Mouse (Mus musculus) liver, embryonic 14.5 days (tissue): ENCODE data around the gene Strn4. TPM values are rescaled to one million over a fixed set of nuclear protein-coding genes. Genes with fewer than 3 reads are reported as not detected.

ENCODE experiments used
- ATAC-seq: fragments of 200-750 bp; cut with Nextera tagmentation; 2 replicates; pipeline ENCODE4 v1.8.0; 2017; ENCODE audit warnings: moderate number of reproducible peaks, mild to moderate bottlenecking, moderate library complexity; ENCODE audit not compliant: insufficient read depth
- DNase-seq, 3 experiments: peaks; one replicate each; pipeline ENCODE4 v3.0.0-alpha.2; 2012 to 2013; ENCODE audit warnings: low read depth in 3 of 3, low spot score in 3 of 3
- H3K27ac ChIP-seq: fragments of 300-500 bp; sonication (generic); 2 replicates; pipeline ENCODE4 v1.5.1; 2014; ENCODE audit warnings: moderate library complexity, mild to moderate bottlenecking, control low read depth, inconsistent platforms
- H3K27me3 ChIP-seq: fragments of 300-500 bp; sonication (generic); 2 replicates; pipeline ENCODE4 v1.6.1; 2014; ENCODE audit warnings: mild to moderate bottlenecking, low read length, moderate library complexity; ENCODE audit not compliant: control insufficient read depth, insufficient read depth
- H3K36me3 ChIP-seq: fragments of 300-500 bp; sonication (generic); replicated peaks from 2 replicates; pipeline ENCODE4 v1.6.1; 2014; ENCODE audit warnings: low read depth; ENCODE audit not compliant: control insufficient read depth, insufficient read depth
- H3K4me1 ChIP-seq, 2 experiments: fragments of 200-500 bp in 1 of 2; fragments of 300-500 bp in 1 of 2; sonication (generic) in 1 of 2; replicated peaks; 2 replicates each; pipeline ENCODE4 v1.6.1; 2012 to 2014; ENCODE audit warnings: antibody characterized with exemption in 1 of 2, inconsistent platforms in 1 of 2, low read length in 1 of 2; ENCODE audit not compliant: control insufficient read depth in 2 of 2, insufficient read depth in 2 of 2
- H3K4me2 ChIP-seq: fragments of 300-500 bp; sonication (generic); 2 replicates; pipeline ENCODE4 v1.6.1; 2014; ENCODE audit warnings: low read depth, mild to moderate bottlenecking, control low read depth, moderate library complexity
- H3K4me3 ChIP-seq, 2 experiments: fragments of 200-500 bp in 1 of 2; fragments of 300-500 bp in 1 of 2; sonication (generic) in 1 of 2; 2 replicates each; pipeline ENCODE4 v1.5.1; 2012 to 2014; ENCODE audit warnings: low read depth in 2 of 2, low read length in 2 of 2, mild to moderate bottlenecking in 2 of 2, control low read depth in 1 of 2, inconsistent platforms in 1 of 2, moderate library complexity in 1 of 2; ENCODE audit not compliant: insufficient read depth in 1 of 2
- H3K9ac ChIP-seq: fragments of 300-500 bp; sonication (generic); replicated peaks from 2 replicates; pipeline ENCODE4 v1.6.1; 2014; ENCODE audit warnings: mild to moderate bottlenecking, control low read depth, moderate library complexity
- H3K9me3 ChIP-seq: fragments of 300-500 bp; sonication (generic); 2 replicates; pipeline ENCODE4 v1.6.1; 2016; ENCODE audit warnings: low read length, mixed read lengths; ENCODE audit not compliant: control insufficient read depth
- CTCF ChIP-seq: IDR thresholded peaks from 2 replicates; pipeline ENCODE4 v1.5.1; 2016; ENCODE audit warnings: antibody characterized with exemption, low read depth, control low read depth
- EP300 ChIP-seq: IDR thresholded peaks from 2 replicates; pipeline ENCODE4 v1.6.1; 2016; ENCODE audit warnings: antibody characterized with exemption, low read depth
- WGBS: fragments of 180-500 bp; shearing (Covaris S2); extraction: QIAGEN DNeasy Blood & Tissue Kit; methylation state at CpG from one replicate; pipeline ENCODE4 v1.1.7; 2014; ENCODE audit not compliant: insufficient replicate concordance; 5-methylcytosine and 5-hydroxymethylcytosine counted together
- polyA plus RNA-seq, 2 experiments: library from polyadenylated mRNA; depleted of rRNA in 1 of 2; stranded (reverse) in 1 of 2; unstranded in 1 of 2; fragments of >200 nt; fragmentation: Nextera tagmentation in 1 of 2; extraction: Ambion mirVana in 1 of 2; gene quantifications; 2 replicates each; pipeline versions ENCODE4 v1.2.1 to v1.2.3; 2012 to 2014

Strn4 gene
- polyA plus RNA-seq, 2 experiments = 27.2 to 43.0 TPM

DNA sequence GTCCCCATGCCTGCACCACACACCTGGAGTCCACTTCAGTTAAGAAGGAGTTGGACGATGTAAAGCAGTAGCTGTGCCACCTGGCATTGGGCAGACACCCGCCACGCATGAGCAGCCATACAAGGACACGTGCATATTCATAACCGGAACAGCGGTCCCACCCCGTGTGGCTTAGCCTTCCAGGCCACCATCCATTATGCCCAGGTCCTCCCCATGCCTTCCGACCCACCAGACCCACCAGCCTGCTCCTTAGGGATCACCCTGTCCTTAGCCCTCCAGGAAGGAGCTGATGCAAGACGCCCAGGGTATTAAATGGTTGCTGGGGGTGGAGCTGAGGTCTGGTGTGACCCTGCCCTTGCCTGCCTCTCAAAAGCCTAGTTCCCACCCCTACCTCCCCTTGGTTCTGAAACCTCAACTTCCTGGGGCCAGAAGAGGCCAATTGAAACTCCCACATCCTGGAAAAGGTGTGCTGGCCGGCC is 31.2 kb upstream of the Strn4 start:
- H3K9ac ChIP-seq = peak overlapping the region; percentile 98
- peak overlapping the region; percentile 94 for H3K27ac ChIP-seq
- no peaks in the 10 kb centered on the region for H3K27me3 ChIP-seq
- H3K4me3 ChIP-seq = peak overlapping the region; percentile 87 to 98
- DNase-seq (no peak), ATAC-seq (no peak)
- H3K9me3 ChIP-seq = no peaks in the 10 kb centered on the region
- H3K4me1 ChIP-seq = peaks cover 22 to 24% of the 10 kb centered on the region in 2 experiments
- H3K36me3 ChIP-seq = peaks cover 55% of the 10 kb centered on the region
- TF ChIP-seq CTCF = no peak
- no peak for TF ChIP-seq EP300
- 58% methylated on average over 10 of the region's 10 CpGs for WGBS
- H3K4me2 ChIP-seq = peak overlapping the region; percentile 86

DNA sequence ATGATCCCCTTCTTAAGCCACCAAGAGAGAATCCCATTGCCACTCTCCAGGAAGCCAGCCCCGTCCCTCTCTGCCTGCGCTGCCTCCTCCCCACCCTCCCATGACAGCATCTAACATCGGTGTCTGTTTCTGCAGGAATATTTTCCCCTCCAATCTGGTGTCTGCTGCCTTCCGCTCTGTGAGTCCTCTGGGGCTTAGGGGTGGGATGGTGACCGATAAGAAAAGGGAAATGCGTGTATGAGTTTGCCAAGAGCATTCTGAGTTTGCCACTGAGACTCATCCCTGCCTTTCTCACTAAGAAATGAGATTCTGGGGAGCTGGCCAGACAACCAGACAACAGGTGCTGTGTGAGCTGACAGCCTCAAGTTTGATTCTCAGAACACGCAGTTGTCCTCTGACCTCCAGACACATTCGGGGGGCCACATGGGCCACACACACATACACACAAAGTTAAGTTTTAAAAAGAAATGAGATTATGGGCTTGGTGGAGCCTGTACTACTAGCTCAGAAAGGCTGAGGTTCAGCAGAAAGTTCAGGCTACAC is 30.1 kb upstream of the Strn4 start:
- peak overlapping the region; percentile 98 for H3K9ac ChIP-seq

DNA sequence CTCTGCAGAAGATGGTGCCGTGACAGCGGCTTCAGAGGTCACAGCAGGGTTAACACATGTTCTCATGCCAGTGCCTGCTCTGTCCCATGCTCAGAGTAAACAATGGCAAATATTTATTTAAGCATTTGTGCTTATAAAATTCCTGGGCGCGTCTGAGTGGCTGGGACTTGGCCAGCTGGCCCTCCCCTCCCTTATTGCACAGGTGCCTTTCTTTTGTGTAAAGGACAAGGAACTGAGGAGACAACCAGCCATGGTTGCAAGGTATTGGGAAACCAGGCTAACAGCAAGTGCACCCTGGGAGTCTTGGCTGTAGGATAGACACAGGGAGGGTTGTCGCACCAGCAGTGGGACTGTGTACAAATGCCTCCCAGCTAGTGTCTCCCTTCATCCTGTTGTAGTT is 23.4 kb upstream of the Strn4 start:
- ATAC-seq (no peak), DNase-seq (no peak)
- no peak for TF ChIP-seq CTCF
- TF ChIP-seq EP300 = no peak
- no peak overlapping the region for H3K4me3 ChIP-seq
- H3K27ac ChIP-seq = no peak overlapping the region
- H3K9me3 ChIP-seq = no peaks in the 10 kb centered on the region
- H3K4me2 ChIP-seq = no peak overlapping the region
- 79% methylated on average over 5 of the region's 5 CpGs for whole genome bisulfite sequencing
- H3K9ac ChIP-seq = no peak overlapping the region
- H3K4me1 ChIP-seq = no peaks in the 10 kb centered on the region; a peak in 1 of 4 replicates
- H3K27me3 ChIP-seq = no peaks in the 10 kb centered on the region
- peaks cover 96% of the 10 kb centered on the region for H3K36me3 ChIP-seq

More for the DNA sequence above, 30.1 kb upstream of the Strn4 start:
- peaks cover 21 to 22% of the 10 kb centered on the region in 2 experiments for H3K4me1 ChIP-seq
- WGBS = 72% methylated on average over 8 of the region's 8 CpGs
- ATAC-seq = no peak
- no peaks in the 10 kb centered on the region for H3K27me3 ChIP-seq
- H3K36me3 ChIP-seq = peaks cover 66% of the 10 kb centered on the region
- TF ChIP-seq EP300 = no peak
- TF ChIP-seq CTCF = no peak
- peak overlapping the region; percentile 86 for H3K4me2 ChIP-seq
- DNase-seq = no peak
- H3K4me3 ChIP-seq = peak overlapping the region; percentile 29 to 87
- no peaks in the 10 kb centered on the region for H3K9me3 ChIP-seq
- peak overlapping the region; percentile 48 for H3K27ac ChIP-seq

DNA sequence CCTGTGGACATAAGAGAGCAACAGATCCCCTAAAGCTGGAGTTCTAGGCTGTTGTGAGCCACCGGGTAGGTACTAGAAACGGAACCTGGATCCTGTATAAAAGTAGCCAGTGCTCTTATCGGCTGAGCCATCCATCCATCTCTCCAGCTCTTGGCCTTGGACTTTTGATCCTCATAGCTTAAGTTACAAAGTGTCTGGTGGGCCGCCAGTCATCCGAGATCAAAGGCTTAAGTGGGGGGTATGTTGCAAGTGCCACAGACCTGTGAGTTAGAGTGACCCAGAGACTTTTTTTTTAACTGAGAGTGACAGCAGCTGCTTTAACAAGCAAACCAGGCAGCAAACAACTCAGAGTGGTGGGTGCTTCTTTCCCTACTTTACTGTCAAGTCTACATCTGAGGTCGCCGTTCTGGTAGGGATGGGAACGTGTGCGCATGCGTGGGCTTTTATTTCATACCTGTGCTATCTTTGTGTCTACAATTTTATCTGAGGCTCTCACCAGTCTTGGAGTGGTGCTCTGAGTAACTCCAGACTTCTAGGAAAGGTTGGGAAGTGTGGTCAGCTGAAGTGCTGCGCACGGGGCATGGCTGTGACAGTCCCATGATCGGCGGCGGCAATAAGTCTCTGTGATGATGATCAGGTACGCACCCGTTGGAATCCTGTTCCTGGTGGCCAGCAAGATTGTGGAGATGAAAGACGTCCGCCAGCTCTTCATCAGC is 22.5 kb upstream of the Strn4 start:
- no peak overlapping the region for H3K9ac ChIP-seq
- H3K4me1 ChIP-seq = no peaks in the 10 kb centered on the region; a peak in 1 of 4 replicates
- H3K4me2 ChIP-seq = peak overlapping the region; percentile 16
- ATAC-seq (no peak), DNase-seq (no peak)
- TF ChIP-seq CTCF (no peak), EP300 (no peak)
- H3K4me3 ChIP-seq = no peak overlapping the region
- WGBS = 86% methylated on average over 19 of the region's 19 CpGs
- peaks cover 96% of the 10 kb centered on the region for H3K36me3 ChIP-seq
- no peak overlapping the region for H3K27ac ChIP-seq
- H3K27me3 ChIP-seq = no peaks in the 10 kb centered on the region
- no peaks in the 10 kb centered on the region for H3K9me3 ChIP-seq

DNA sequence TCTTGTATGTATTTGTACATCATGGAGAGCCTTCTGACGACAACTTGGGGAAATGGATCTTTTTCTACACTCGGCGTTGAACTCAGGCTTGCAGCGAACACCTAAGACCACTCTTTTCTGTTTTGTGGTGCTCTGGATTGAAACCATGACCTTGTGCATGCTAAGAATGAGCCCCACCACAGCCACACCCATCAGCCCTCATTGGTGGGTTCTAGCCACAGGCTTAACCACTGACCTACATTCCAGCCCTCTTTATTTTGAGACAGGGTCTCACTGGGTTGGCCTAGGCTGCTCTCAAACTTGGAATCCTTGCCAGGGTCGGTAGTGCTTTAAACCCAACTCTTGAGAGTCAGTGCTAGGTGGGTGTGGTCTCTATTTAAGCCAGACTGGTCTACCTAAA is 20.8 kb upstream of the Strn4 start:
- no peak for TF ChIP-seq EP300
- TF ChIP-seq CTCF = no peak
- no peaks in the 10 kb centered on the region; a peak in 1 of 4 replicates for H3K4me1 ChIP-seq
- no peak overlapping the region for H3K9ac ChIP-seq
- no peaks in the 10 kb centered on the region for H3K9me3 ChIP-seq
- H3K36me3 ChIP-seq = peaks cover 90% of the 10 kb centered on the region
- H3K4me2 ChIP-seq = no peak overlapping the region
- no peak overlapping the region for H3K4me3 ChIP-seq
- no peak for DNase-seq
- no peaks in the 10 kb centered on the region for H3K27me3 ChIP-seq
- WGBS = 85% methylated on average over 5 of the region's 5 CpGs
- ATAC-seq = no peak
- H3K27ac ChIP-seq = no peak overlapping the region
